Mouse (Mus musculus): ENCODE results near the gene Spata20.

The Spata20 gene

DNA sequence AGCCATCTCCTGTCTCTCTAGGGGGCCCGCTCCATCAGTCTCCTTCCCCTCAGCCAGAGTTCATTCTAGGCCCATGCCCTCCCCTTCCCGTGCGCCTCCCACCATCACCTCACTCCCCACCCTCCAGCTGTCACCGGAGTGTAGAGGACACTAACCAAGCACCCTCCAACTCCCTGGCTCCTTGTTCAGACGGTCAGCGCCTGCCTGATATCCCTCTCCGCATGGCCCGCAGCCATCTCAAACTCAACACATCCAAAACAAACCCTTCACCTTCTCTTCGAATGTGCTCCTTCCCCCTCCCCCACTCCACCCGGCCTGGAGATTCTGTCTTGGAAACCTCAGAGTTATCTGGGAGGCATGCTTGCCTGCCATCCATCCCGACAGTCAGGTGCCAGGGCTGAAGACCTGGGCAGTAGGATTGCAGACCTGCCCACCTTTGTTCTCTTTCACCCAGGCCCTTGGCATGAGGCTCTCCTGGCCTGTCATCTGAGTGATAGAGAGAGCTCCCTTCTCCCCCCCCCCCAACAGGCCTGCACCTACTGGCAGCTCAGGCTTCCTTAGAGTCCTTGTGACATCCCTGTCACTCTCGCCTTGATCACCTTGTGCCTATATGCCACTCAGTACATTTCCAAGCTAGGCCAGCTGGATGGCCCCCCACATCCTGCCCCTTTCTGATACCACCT, 34.7 kb downstream of the Spata20 start:
- DNase-seq (ENCODE audit: low spot score): no peak

DNA sequence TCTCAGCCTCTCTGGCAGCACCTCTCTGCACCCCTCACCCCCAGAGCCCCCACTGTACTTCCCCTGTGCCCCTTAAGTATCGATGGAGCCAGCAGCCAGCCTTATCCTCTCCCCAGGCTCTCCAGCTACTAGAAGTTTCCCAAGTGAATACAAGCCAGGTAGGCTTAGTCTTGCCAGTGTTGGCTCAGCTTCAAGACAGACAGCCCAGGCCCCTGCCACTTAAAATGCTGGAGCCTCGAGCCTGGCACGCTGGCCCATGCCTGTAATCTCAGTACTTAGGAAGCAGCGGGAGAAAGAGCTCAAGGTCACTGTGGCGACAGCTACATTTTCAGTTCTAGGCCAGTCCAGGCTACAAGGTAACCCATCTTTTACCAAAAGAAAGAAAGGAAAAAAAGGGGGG, 36.1 kb downstream of the Spata20 start:
- DNase-seq (ENCODE audit: low spot score): no peak

DNA sequence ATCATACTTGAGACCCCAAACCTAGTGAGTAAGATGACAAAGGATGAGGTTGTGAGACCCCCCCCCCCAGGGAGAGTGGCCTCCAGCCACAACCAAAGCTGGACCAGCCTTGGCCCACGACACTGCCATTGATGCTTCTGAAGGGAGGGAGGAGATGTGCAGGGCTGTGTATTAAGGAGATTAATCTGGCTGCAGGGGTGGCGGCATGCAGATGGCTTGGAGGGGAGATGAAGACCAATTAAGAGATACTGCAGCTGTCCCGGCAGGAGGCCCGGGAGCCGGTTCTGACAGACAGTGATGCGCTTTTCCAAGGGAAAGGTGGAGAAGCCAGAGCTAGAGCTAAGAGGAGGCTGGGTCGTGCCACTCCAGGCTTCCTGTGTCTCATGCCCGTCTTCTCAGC, 36.7 kb downstream of the Spata20 start:
- DNase-seq (ENCODE audit: low spot score): no peak

DNA sequence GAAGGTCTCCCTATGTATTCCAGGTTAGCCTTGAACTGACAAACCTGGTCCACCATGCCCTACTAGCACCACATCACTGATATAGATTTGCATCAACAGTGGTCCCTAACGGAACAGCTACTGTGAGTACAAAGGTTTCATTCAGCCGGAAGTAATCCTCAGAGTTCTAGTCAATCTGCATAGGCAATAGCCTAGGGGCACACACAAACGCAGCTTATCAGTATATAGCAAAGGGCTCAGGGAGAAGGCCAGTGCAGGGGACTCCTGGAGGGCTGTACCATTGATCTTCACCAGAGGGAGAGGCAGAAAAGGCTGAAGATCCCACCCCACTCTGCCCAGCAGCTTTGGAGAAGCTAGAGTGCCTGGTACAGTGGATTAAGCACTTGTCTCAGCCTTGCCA, 39.0 kb downstream of the Spata20 start:
- DNase-seq (ENCODE audit: low spot score): no peak

DNA sequence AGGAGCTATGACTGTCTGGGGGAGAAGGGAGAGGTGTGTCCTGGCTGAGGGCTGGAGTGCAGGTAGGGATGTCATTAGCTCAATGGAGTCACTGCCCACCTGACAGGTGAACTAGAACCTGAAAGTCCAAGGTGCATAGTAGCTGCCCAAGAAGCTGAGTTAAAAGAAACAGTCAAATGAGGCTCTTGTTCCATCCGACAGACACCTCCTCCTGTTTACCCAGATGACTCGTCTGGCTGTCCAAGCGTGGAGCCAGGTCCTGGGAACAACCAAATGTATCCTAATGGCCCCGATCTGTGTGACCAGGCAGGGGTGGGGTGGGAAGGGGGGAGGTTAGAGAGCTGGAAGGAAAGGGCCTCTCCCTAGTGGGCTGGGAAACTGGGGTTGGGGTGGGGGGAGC, 40.7 kb downstream of the Spata20 start:
- DNase-seq (ENCODE audit: low spot score): no peak

DNA sequence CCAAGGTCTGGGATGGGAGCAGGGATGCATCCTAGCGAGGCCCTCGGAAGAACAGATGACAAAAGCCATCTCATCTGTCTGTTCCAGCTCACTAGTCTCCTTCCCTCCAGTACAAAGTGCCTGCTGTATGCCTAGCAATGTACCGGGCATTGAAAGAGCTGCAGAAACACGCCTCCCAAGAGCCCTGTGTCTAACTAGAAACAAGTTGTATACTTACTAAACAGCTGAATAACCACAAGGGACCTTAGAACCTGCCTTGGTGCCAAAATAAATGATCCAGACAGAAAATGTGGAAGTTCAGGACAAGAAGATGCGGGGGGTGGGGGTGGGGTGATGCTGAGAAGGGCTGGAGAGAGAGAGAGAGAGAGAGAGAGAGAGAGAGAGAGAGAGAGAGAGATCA, 41.1 kb downstream of the Spata20 start:
- DNase-seq (ENCODE audit: low spot score): no peak

DNA sequence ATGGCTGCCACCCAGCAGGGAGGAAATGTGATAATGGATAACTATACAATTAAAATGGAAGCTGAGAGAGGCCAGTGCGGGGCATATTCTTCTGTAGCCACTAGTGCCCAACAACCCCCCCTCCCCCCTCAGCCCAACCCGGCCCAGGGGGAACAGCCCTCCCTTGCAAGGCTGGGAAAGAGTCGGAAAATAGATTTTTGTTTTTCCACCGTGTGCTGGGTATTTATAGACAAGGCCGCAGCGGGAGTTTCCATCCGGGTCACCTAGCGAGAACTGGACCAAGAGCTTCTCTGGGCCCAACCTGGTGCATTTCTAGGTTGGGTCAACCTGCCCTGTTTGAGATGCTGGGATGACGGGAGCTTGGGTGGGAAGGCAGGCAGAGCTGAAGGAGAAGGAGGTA, 44.2 kb downstream of the Spata20 start:
- no peak for DNase-seq (ENCODE audit: low spot score)

DNA sequence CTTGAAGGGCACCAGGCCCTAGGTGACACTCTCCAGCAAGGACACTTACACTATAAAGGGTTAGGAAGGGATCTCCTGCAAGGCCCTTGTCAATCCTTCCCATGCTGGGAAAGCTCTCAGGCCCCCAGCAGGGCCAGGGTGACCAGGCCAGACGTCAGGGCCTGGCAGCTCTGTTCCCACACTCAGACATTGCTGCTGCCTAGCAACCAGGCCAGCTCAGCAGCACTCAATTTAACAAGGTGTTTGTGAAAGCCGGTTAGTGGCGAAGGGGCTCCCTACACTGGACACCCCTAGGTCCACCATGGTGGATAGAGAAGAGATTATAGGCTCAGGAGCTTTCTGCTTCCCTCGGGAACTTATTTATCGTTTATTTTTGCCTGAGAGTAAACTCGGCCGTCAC, 44.9 kb downstream of the Spata20 start:
- DNase-seq (ENCODE audit: low spot score): no peak

DNA sequence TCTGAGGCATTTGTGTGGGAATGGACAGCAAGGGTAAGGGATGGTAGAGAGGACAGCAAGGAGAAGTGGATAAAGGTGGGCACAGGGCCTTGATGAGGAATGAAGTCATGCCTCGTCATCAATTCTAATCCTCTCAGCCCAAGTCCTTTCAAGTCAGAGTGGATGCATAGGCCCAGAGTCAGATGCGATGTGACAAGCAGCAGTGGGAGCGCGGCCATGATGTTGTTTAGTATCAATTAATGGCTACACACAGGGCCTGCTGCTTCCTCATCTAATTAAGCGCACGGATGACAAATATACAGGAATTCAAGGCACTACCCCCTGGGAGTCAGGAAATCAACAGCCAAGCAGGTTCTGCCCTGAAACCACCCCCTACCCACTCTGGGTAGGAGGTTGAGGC, 45.6 kb downstream of the Spata20 start:
- no peak for DNase-seq (ENCODE audit: low spot score)

DNA sequence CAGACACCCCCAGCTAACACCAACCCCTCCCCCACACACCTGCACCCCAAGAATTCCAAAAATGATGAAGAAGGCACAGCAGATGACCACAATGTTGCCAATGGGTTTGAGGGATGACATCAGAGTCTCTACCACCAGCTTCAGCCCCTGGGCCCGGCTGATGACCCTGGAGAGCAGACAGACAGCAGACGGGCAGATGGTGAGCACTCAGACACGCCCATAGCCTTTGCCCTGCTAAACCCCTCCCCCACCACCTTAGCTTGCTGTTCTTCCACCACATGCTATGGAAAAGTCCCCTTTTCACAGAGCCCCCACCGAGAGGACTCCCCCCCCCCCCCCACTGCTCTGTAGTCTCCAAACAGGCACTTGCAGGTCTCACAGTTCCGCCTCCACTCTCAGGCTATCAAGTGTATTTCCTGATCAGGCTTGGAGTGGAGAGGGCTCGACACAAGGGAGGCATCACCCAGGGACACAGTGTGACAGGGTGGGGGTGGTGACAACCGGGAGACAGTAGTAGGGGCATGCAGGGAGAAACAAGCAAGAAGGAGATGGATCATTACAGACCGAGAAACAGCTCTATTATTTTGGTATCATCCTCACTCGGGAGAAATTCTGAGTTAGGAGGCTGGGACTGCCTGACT, 56.8 kb downstream of the Spata20 start:
- no peak for DNase-seq (ENCODE audit: low spot score)
